Mouse (Mus musculus): ENCODE results near the gene Ugt1a6a. TPM values are rescaled to one million over a fixed set of nuclear protein-coding genes. Genes with fewer than 3 reads are reported as not detected.

The Ugt1a6a gene
- polyA plus RNA-seq, 1 experiment, result 1.3 TPM

DNA sequence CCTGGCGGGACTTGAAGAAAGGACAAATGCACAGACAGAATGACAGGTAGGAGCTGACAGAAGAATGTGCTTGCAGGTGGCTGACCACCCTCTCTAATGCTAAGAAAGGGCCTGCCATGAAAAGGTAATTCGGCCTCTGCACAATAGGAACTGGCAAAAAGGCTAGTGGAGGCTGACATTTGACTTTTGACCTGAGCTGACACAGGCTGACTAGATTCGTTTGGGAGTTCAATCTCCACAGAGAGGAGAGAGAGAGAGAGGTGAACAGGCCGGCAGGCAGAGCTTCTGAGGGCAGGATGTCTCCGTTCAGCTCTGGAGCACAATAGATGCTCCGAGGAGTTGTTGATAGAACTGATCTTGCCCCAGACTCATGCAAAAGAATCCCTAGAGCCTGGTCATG is 111.8 kb downstream of the Ugt1a6a start:
- Histone ChIP-seq H3K4me3 (ENCODE audit: insufficient read depth, poor library complexity, severe bottlenecking) (no peak overlapping the region), H3K27me3 (ENCODE audit: control insufficient read depth, insufficient read depth, insufficient read length) (peaks cover 26% of the 10 kb centered on the region), H3K36me3 (ENCODE audit: control insufficient read depth, insufficient read depth) (no peaks in the 10 kb centered on the region), H3ac (ENCODE audit: control insufficient read depth, insufficient read length, low read depth) (no peak overlapping the region), H3K79me2 (ENCODE audit: control insufficient read depth, insufficient read depth) (no peaks in the 10 kb centered on the region), H3K79me3 (ENCODE audit: low read depth) (no peaks in the 10 kb centered on the region)
- no peak for TF ChIP-seq FOSL1 (IDR thresholded peaks at IDR 0.05; ENCODE audit: insufficient read depth, low read length, poor library complexity, severe bottlenecking)
- no peak for TF ChIP-seq USF1 (IDR thresholded peaks at IDR 0.05; ENCODE audit: low read depth)
- TF ChIP-seq MAX (IDR thresholded peaks at IDR 0.05), result no peak
- TF ChIP-seq MYOG (IDR thresholded peaks at IDR 0.05; ENCODE audit: control insufficient read depth, extremely low read depth, insufficient read length), result no peak
- TF ChIP-seq CEBPB (IDR thresholded peaks at IDR 0.05; ENCODE audit: low read depth), result no peak
- TF ChIP-seq CTCF (IDR thresholded peaks at IDR 0.05; ENCODE audit: control insufficient read depth, insufficient read depth, insufficient read length), result no peak
- TF ChIP-seq MYOD1 (IDR thresholded peaks at IDR 0.05; ENCODE audit: control insufficient read depth, insufficient read length, low read depth), result no peak

DNA sequence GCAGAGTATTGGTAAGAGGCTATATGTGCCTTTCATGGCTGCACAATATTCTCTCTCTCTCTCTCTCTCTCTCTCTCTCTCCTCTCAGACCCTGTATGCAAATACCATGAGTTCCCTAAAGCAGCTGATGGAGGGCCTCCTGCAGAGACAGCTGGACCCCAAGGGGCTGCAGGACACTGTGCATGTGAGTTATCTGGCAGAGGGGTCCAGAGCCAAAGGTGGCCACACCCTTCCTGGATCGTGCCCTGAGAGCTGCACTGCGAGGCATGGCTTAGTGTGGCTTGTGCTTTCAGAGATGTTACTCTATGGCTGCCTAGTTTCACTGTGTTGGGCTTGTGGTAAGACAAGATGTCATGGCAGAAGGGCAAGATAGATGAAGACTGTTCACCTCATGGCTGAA is 113.1 kb downstream of the Ugt1a6a start:
- H3K79me3 ChIP-seq (ENCODE audit: low read depth), result no peaks in the 10 kb centered on the region
- TF ChIP-seq FOSL1 (IDR thresholded peaks at IDR 0.05; ENCODE audit: insufficient read depth, low read length, poor library complexity, severe bottlenecking) (no peak), MYOD1 (IDR thresholded peaks at IDR 0.05; ENCODE audit: control insufficient read depth, insufficient read length, low read depth) (no peak), MYOG (IDR thresholded peaks at IDR 0.05; ENCODE audit: control insufficient read depth, extremely low read depth, insufficient read length) (no peak), CTCF (IDR thresholded peaks at IDR 0.05; ENCODE audit: control insufficient read depth, insufficient read depth, insufficient read length) (no peak), USF1 (IDR thresholded peaks at IDR 0.05; ENCODE audit: low read depth) (no peak), CEBPB (IDR thresholded peaks at IDR 0.05; ENCODE audit: low read depth) (no peak), MAX (IDR thresholded peaks at IDR 0.05) (no peak)
- no peaks in the 10 kb centered on the region for H3K36me3 ChIP-seq (ENCODE audit: control insufficient read depth, insufficient read depth)
- H3K27me3 ChIP-seq (ENCODE audit: control insufficient read depth, insufficient read depth, insufficient read length), result peaks cover 27% of the 10 kb centered on the region
- H3K4me3 ChIP-seq (ENCODE audit: insufficient read depth, poor library complexity, severe bottlenecking), result no peak overlapping the region
- H3K79me2 ChIP-seq (ENCODE audit: control insufficient read depth, insufficient read depth), result no peaks in the 10 kb centered on the region
- no peak overlapping the region for H3ac ChIP-seq (ENCODE audit: control insufficient read depth, insufficient read length, low read depth)

DNA sequence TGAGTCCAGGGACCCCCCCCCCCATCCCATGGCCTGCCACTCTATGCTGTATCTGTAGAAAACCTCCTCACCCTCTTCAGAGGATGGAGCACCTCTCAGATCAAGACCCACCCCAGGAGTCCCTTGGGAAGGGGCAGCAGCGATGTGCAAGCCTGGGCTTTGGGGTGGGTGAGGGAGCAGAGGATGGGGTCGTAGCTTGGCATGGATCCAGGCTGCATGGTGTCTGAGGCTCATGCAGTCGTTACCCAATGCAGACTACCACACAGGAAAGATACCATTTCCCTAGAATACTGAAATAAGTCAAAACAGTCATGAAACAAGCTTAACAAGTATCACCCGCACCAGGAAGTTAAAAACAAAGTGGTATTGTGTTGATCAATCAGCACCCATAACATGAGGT is 114.0 kb downstream of the Ugt1a6a start:
- H3K4me3 ChIP-seq (ENCODE audit: insufficient read depth, poor library complexity, severe bottlenecking), result no peak overlapping the region
- peaks cover 21% of the 10 kb centered on the region for H3K27me3 ChIP-seq (ENCODE audit: control insufficient read depth, insufficient read depth, insufficient read length)
- H3ac ChIP-seq (ENCODE audit: control insufficient read depth, insufficient read length, low read depth), result no peak overlapping the region
- H3K79me3 ChIP-seq (ENCODE audit: low read depth), result no peaks in the 10 kb centered on the region
- H3K36me3 ChIP-seq (ENCODE audit: control insufficient read depth, insufficient read depth), result no peaks in the 10 kb centered on the region
- TF ChIP-seq MYOD1 (IDR thresholded peaks at IDR 0.05; ENCODE audit: control insufficient read depth, insufficient read length, low read depth), result no peak
- no peak for TF ChIP-seq CTCF (IDR thresholded peaks at IDR 0.05; ENCODE audit: control insufficient read depth, insufficient read depth, insufficient read length)
- TF ChIP-seq MAX (IDR thresholded peaks at IDR 0.05), result no peak
- H3K79me2 ChIP-seq (ENCODE audit: control insufficient read depth, insufficient read depth), result no peaks in the 10 kb centered on the region

DNA sequence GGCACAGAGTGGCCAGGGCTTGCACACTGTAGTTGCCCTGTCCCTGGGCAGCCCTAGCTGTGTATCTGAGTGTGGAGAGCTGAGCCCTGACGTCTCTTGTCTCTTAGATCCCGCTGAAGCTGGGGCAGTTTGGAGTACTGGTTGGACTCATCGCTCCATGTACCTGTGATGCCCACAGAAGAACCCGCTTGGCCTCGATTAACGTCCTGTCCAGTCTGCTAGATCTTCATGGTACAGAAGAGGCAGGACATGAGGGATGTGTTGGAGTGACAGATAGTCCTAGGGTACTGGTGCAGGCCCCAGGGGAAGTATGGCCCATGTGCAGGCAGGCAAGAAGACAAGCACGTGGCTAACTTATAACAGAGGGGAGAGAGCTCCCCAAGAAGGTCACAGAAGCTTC is 115.0 kb downstream of the Ugt1a6a start:
- Histone ChIP-seq H3ac (ENCODE audit: control insufficient read depth, insufficient read length, low read depth) (no peak overlapping the region), H3K27me3 (ENCODE audit: control insufficient read depth, insufficient read depth, insufficient read length) (peaks cover 17% of the 10 kb centered on the region), H3K36me3 (ENCODE audit: control insufficient read depth, insufficient read depth) (no peaks in the 10 kb centered on the region), H3K4me3 (ENCODE audit: insufficient read depth, poor library complexity, severe bottlenecking) (no peak overlapping the region), H3K79me3 (ENCODE audit: low read depth) (no peaks in the 10 kb centered on the region), H3K79me2 (ENCODE audit: control insufficient read depth, insufficient read depth) (no peaks in the 10 kb centered on the region)
- no peak for TF ChIP-seq USF1 (IDR thresholded peaks at IDR 0.05; ENCODE audit: low read depth)
- TF ChIP-seq CTCF (IDR thresholded peaks at IDR 0.05; ENCODE audit: control insufficient read depth, insufficient read depth, insufficient read length), result no peak
- no peak for TF ChIP-seq MAX (IDR thresholded peaks at IDR 0.05)

DNA sequence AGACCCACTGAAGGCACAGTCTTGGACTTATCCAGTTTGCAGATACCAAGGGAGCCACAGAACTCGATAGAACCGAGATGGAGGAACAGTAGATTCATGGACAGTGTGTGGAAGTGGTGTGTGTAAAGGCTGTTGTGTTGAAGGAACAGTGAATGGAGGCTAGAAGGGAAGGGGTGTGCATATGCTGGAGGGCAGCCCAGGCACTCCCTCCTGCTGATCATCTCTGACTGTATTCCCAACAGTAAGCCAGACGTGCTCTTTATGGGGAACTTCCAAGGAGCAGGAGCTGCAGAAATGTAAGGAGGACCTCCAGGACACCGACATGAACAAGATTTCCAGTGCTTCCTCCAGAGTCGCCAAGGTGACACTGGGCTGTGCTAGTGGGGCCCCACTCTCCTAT is 115.4 kb downstream of the Ugt1a6a start:
- Histone ChIP-seq H3K79me3 (ENCODE audit: low read depth) (no peaks in the 10 kb centered on the region), H3K4me3 (ENCODE audit: insufficient read depth, poor library complexity, severe bottlenecking) (no peak overlapping the region)
- TF ChIP-seq MYOD1 (IDR thresholded peaks at IDR 0.05; ENCODE audit: control insufficient read depth, insufficient read length, low read depth) (no peak), MYOG (IDR thresholded peaks at IDR 0.05; ENCODE audit: control insufficient read depth, extremely low read depth, insufficient read length) (no peak), CTCF (IDR thresholded peaks at IDR 0.05; ENCODE audit: control insufficient read depth, insufficient read depth, insufficient read length) (no peak), MAX (IDR thresholded peaks at IDR 0.05) (no peak), CEBPB (IDR thresholded peaks at IDR 0.05; ENCODE audit: low read depth) (no peak), FOSL1 (IDR thresholded peaks at IDR 0.05; ENCODE audit: insufficient read depth, low read length, poor library complexity, severe bottlenecking) (no peak), USF1 (IDR thresholded peaks at IDR 0.05; ENCODE audit: low read depth) (no peak)

DNA sequence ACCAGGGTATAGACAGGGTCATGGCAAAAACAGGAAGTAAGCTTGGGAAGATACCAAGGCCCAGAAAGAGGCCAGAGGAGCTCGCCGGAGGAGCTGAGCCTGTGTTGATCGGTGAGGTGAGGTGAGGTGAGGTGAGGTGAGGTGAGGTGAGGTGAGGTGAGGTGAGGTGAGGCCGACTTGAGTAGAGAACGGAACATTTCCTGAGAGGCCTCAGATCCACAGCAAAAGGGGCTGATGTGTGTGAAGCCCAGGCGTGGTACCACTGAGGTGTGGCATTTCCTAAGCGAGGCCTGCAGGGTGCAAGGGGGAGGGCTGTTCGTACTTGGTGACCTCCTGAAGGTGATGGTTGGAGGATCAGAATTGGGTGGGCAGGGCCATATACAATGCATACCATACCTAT is 118.5 kb downstream of the Ugt1a6a start:
- no peaks in the 10 kb centered on the region for H3K79me3 ChIP-seq (ENCODE audit: low read depth)
- no peak for TF ChIP-seq MYOG (IDR thresholded peaks at IDR 0.05; ENCODE audit: control insufficient read depth, extremely low read depth, insufficient read length)
- TF ChIP-seq CEBPB (IDR thresholded peaks at IDR 0.05; ENCODE audit: low read depth), result no peak
- TF ChIP-seq CTCF (IDR thresholded peaks at IDR 0.05; ENCODE audit: control insufficient read depth, insufficient read depth, insufficient read length), result no peak
- TF ChIP-seq FOSL1 (IDR thresholded peaks at IDR 0.05; ENCODE audit: insufficient read depth, low read length, poor library complexity, severe bottlenecking), result no peak
- TF ChIP-seq USF1 (IDR thresholded peaks at IDR 0.05; ENCODE audit: low read depth), result no peak
- no peak for TF ChIP-seq MAX (IDR thresholded peaks at IDR 0.05)
- TF ChIP-seq MYOD1 (IDR thresholded peaks at IDR 0.05; ENCODE audit: control insufficient read depth, insufficient read length, low read depth), result no peak
- H3K4me3 ChIP-seq (ENCODE audit: insufficient read depth, poor library complexity, severe bottlenecking), result no peak overlapping the region
- no peak overlapping the region for H3ac ChIP-seq (ENCODE audit: control insufficient read depth, insufficient read length, low read depth)
- no peaks in the 10 kb centered on the region for H3K79me2 ChIP-seq (ENCODE audit: control insufficient read depth, insufficient read depth)
- H3K27me3 ChIP-seq (ENCODE audit: control insufficient read depth, insufficient read depth, insufficient read length), result peaks cover 12% of the 10 kb centered on the region
- no peaks in the 10 kb centered on the region for H3K36me3 ChIP-seq (ENCODE audit: control insufficient read depth, insufficient read depth)

More for the DNA sequence above, 115.4 kb downstream of the Ugt1a6a start:
- H3ac ChIP-seq (ENCODE audit: control insufficient read depth, insufficient read length, low read depth), result no peak overlapping the region
- peaks cover 17% of the 10 kb centered on the region for H3K27me3 ChIP-seq (ENCODE audit: control insufficient read depth, insufficient read depth, insufficient read length)
- H3K36me3 ChIP-seq (ENCODE audit: control insufficient read depth, insufficient read depth), result no peaks in the 10 kb centered on the region
- H3K79me2 ChIP-seq (ENCODE audit: control insufficient read depth, insufficient read depth), result no peaks in the 10 kb centered on the region
